Mouse (Mus musculus): ENCODE results near the gene Gipr.

DNA sequence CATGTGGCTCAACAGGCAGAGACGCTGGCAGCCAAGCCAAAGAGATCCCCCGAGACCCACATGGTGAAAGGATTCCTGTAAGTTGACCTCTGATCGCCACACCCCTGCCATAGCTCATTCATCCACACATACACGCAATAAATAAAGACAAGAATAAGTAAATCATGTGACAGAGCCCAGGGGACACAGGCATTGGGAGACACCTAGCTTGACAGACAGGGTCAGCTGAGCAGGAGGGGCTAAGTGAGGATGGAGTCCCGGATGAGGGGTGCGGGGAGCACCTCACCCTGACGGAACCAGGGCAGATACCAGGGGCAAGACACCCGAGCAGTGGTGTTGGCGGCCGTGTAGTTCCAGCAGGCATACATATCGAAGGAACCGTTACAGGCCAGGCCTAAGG is 2.2 kb downstream of the Gipr start:
- no peak for TF ChIP-seq ZC3H11A (IDR thresholded peaks at IDR 0.05; ENCODE audit: borderline replicate concordance, low read depth, low read length)
- no peak for TF ChIP-seq HCFC1 (IDR thresholded peaks at IDR 0.05; ENCODE audit: borderline replicate concordance, insufficient read depth, low read length)
- no peak for TF ChIP-seq MAFK (IDR thresholded peaks at IDR 0.05; ENCODE audit: insufficient read depth, low read depth, low read length)

Data from ES-E14 (cell line).